In genomic region chr17:34133289-34133688, GRCm38 (mm10) we compare ENCODE assay signal across 9 mouse cellular contexts. TPM values are rescaled to one million over a fixed set of nuclear protein-coding genes. Genes with fewer than 3 reads are reported as not detected.
DNase-seq lines count a peak whose midpoint lies in the region; TF ChIP-seq lines count a peak whose summit lies in the region.
"Had no signal": no experiment of that assay in that cellular context is flagged by ENCODE, and none has a peak within 500 bp of the region (broad histone marks: within the 10 kb centered on the region; RNA-seq: fewer than 3 reads in every experiment).

No protein-coding gene starts in this region.

- 73% methylated on average over 11 of the region's 11 CpGs for WGBS in bone marrow, adult 2 months

- no peak overlapping the region for H3K4me3 ChIP-seq in testis, adult 2 months (ENCODE audit: control insufficient read depth, low read depth, low read length)
- H3K4me3 ChIP-seq in bone marrow, adult 2 months (replicated peaks; ENCODE audit: control insufficient read depth, low read depth, low read length): no peak overlapping the region

- H3K27me3 ChIP-seq in testis, adult 2 months (ENCODE audit: control insufficient read depth, insufficient read depth, low read length): no peaks in the 10 kb centered on the region

- peaks cover 4% of the 10 kb centered on the region for H3K4me1 ChIP-seq in testis, adult 2 months (ENCODE audit: control insufficient read depth, insufficient read depth, low read length)
- peaks cover 8% of the 10 kb centered on the region; the same call in 1 of the 2 replicates for H3K4me1 ChIP-seq in bone marrow, adult 2 months (ENCODE audit: control insufficient read depth, insufficient read depth, low read length)

- 0 out of 2 replicates have a peak, but pooled peaks have one; percentile 8 for TF ChIP-seq CTCF in testis, adult 2 months (IDR thresholded peaks at IDR 0.05; ENCODE audit: control insufficient read depth, insufficient read depth, insufficient replicate concordance, low read depth, low read length)
- TF ChIP-seq CTCF in bone marrow, adult 2 months (IDR thresholded peaks at IDR 0.05; ENCODE audit: control insufficient read depth, insufficient read depth, low read length): peak; percentile 32; the same call in 1 of the 2 replicates

- TF ChIP-seq POLR2A in testis, adult 2 months (IDR thresholded peaks at IDR 0.05; ENCODE audit: control insufficient read depth, low read depth, low read length): no peak
- no peak for TF ChIP-seq POLR2A in bone marrow, adult 2 months (IDR thresholded peaks at IDR 0.05; ENCODE audit: borderline replicate concordance, control insufficient read depth, low read depth, low read length)

- H3K36me3 ChIP-seq in testis, adult 2 months (ENCODE audit: control insufficient read depth, insufficient read depth, low read length): no peaks in the 10 kb centered on the region

- no peak overlapping the region for H3K27ac ChIP-seq in testis, adult 2 months (ENCODE audit: control insufficient read depth, insufficient read depth, low read depth, low read length)
- H3K27ac ChIP-seq in bone marrow, adult 2 months (ENCODE audit: control insufficient read depth, insufficient read depth, low read depth, low read length, poor library complexity): no peak overlapping the region

- peak; percentile 60 for DNase-seq in kidney, postnatal 10 days
- DNase-seq in kidney, adult 11 months: no peak
- DNase-seq in testis, postnatal 14 days (ENCODE audit: low spot score): no peak
- DNase-seq in right cerebral cortex, adult 2 months (ENCODE audit: low spot score in 2 of 2): no peak
- DNase-seq in adrenal gland, adult 8-10 months: no peak
- DNase-seq: gastrocnemius, postnatal 10 days; kidney, adult 2 months had no signal

RNA-seq across cellular contexts. Expression of gene H2-DMb2, which starts 9.8 kb away (rescaled TPM):
- polyA plus RNA-seq in testis, adult 2 months (2012; rRNA removed): 0.27 and 0.41 TPM in 2 replicates
- polyA plus RNA-seq in bone marrow, adult 2 months (2011; ENCODE audit: insufficient read depth, insufficient read length, low replicate concordance, missing spikeins): 24.3 and 38.9 TPM in 2 replicates
- 1 to 10 TPM; 2.0 to 4.5 (median 4.0) TPM for total RNA-seq in adrenal gland, adult 8-10 months (2022)

RNA-seq across cellular contexts. Expression of gene Brd2, which starts 10.9 kb away (rescaled TPM):
- 164 and 178 TPM in 2 replicates for polyA plus RNA-seq in testis, adult 2 months (2012; rRNA removed)
- polyA plus RNA-seq in bone marrow, adult 2 months (2011; ENCODE audit: insufficient read depth, insufficient read length, low replicate concordance, missing spikeins): 118 and 172 TPM in 2 replicates
- 100 to 1,000 TPM; 185 to 240 (median 215) TPM for total RNA-seq in adrenal gland, adult 8-10 months (2022)

RNA-seq across cellular contexts. Expression of gene H2-DMa, which starts 13.9 kb away (rescaled TPM):
- polyA plus RNA-seq in testis, adult 2 months (2012; rRNA removed): 33.8 and 40.7 TPM in 2 replicates
- polyA plus RNA-seq in bone marrow, adult 2 months (2011; ENCODE audit: insufficient read depth, insufficient read length, low replicate concordance, missing spikeins): 14.2 and 38.5 TPM in 2 replicates
- 10 to 100 TPM; 12.2 to 24.6 (median 21.1) TPM for total RNA-seq in adrenal gland, adult 8-10 months (2022)

RNA-seq across cellular contexts. Expression of gene H2-DMb1, which starts 19.6 kb away (rescaled TPM):
- polyA plus RNA-seq in testis, adult 2 months (2012; rRNA removed): 8.0 and 9.5 TPM in 2 replicates
- polyA plus RNA-seq in bone marrow, adult 2 months (2011; ENCODE audit: insufficient read depth, insufficient read length, low replicate concordance, missing spikeins): 42.1 and 59.8 TPM in 2 replicates
- total RNA-seq in adrenal gland, adult 8-10 months (2022): 10 to 100 TPM in 2 of 4 experiments, 1 to 10 TPM in 2; 5.2 to 11.5 (median 10.5) TPM

RNA-seq across cellular contexts. Expression of gene H2-Oa, which starts 41.1 kb away (rescaled TPM):
- 0.10 and 0.22 TPM in 2 replicates for polyA plus RNA-seq in testis, adult 2 months (2012; rRNA removed)
- polyA plus RNA-seq in bone marrow, adult 2 months (2011; ENCODE audit: insufficient read depth, insufficient read length, low replicate concordance, missing spikeins): 3.9 and 6.3 TPM in 2 replicates
- total RNA-seq in adrenal gland, adult 8-10 months (2022): 1 to 10 TPM in 1 of 4 experiments, under 1 TPM in 3; 0.24 to 1.1 (median 0.64) TPM
- total RNA-seq: gastrocnemius, postnatal 10 days had no signal

Comparison
In these comparisons a context has a peak if more than half of its experiments do, and no peak if none do; other contexts are left out.
1. RNA of gene H2-DMb2, which starts 9.8 kb away (polyA plus RNA-seq): 24.3 to 38.9 TPM in bone marrow, adult 2 months; 0.27 to 0.41 TPM in testis, adult 2 months; every median in the first group is over 10 times any median in the second.